Mouse (Mus musculus) brain, embryonic 14.5 days (tissue): ENCODE results near the gene Rbl1.

Experiments used
- CTCF ChIP-seq: fragments of 200-500 bp; IDR thresholded peaks from 2 replicates; pipeline ENCODE4 v1.5.1; 2012; ENCODE audit warnings: inconsistent platforms, mild to moderate bottlenecking, moderate library complexity, borderline replicate concordance; ENCODE audit not compliant: insufficient read depth, insufficient read length; ENCODE audit errors: extremely low read depth
- POLR2A ChIP-seq: fragments of 200-500 bp; IDR thresholded peaks from 2 replicates; pipeline ENCODE4 v1.6.1; 2012; ENCODE audit warnings: mild to moderate bottlenecking, inconsistent platforms, borderline replicate concordance; ENCODE audit not compliant: poor library complexity, insufficient read depth, insufficient read length, severe bottlenecking; ENCODE audit errors: extremely low read depth

- TF ChIP-seq CTCF (no peak), POLR2A (no peak)
These were observed 2.0 kb downstream of the Rbl1 start for GRCm38 (mm10) chr2:157202361-157202760.
